14 mouse cellular contexts compared by ENCODE assay signal in the genomic region with DNA sequence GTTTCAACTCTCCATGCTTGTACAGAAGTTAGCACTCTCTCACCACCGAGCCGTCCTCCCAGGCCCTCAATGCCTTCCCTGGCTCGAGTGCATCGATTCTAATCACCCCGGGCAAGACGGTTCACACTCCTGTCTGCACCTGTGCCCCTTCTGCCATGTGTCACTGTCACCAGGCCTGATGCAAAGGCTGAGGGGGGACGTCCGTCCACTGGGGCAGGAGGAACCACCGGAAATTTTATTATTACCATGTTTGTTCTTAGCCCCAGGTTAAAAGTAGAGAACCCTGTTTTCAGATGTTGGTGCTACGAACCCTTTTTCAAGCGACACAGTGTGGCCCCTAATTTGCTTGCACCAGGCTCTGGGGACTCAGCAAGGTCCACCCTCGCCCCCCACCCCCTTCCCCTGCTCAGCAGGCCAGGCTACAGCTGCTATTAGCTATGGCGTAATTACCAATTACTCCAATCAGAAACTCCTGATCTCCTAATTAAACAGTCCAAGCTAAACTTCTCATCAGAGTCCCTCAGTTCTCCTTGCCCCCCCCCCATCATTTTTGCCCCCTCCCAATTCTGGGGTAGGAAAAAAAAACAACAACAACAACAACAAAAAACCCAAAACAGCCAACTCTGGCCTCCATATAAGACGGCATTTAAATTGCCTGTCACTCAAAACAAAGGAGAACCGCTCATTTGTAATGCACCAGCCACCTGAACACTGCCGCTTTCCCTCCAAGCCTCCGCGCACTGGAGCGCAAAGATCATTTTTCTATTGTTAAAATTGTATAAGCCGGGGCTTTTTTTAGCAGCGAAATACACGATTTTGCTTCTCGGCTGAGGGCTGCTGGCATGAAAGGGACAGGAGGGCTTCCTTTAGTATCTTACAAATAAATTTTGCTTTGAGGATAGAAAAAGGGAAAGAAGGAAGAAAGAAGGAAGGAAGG. TPM values are rescaled to one million over a fixed set of nuclear protein-coding genes. Genes with fewer than 3 reads are reported as not detected.
DNase-seq lines count a peak whose midpoint lies in the region; ATAC-seq and TF ChIP-seq lines count a peak whose summit lies in the region.
"Had no signal": no experiment of that assay in that cellular context is flagged by ENCODE, and none has a peak within 500 bp of the region (broad histone marks: within the 10 kb centered on the region; RNA-seq: fewer than 3 reads in every experiment).

No protein-coding gene starts in this region.

- TF ChIP-seq CTCF in hindbrain, postnatal 0 days (IDR thresholded peaks at IDR 0.05; ENCODE audit: low read depth), result no peak
- no peak for TF ChIP-seq CTCF in midbrain, postnatal 0 days (IDR thresholded peaks at IDR 0.05)

- H3K4me2 ChIP-seq in forebrain, embryonic 15.5 days (replicated peaks), result peak overlapping the region; percentile 1; the same call in 1 of the 2 replicates
- H3K4me2 ChIP-seq in hindbrain, postnatal 0 days (ENCODE audit: low read depth, low read length), result no peak overlapping the region
- no peak overlapping the region for H3K4me2 ChIP-seq in midbrain, postnatal 0 days (ENCODE audit: low read depth, low read length, poor library complexity, severe bottlenecking)

- peak overlapping the region; percentile 77 for H3K27ac ChIP-seq in forebrain, embryonic 15.5 days (replicated peaks)
- 0 out of 2 replicates have a peak overlapping the region, but pooled peaks have one; percentile 32 for H3K27ac ChIP-seq in hindbrain, postnatal 0 days
- H3K27ac ChIP-seq in midbrain, postnatal 0 days (ENCODE audit: low read depth, low read length), result peak overlapping the region; percentile 38; the same call in 1 of the 2 replicates

- H3K4me3 ChIP-seq in forebrain, embryonic 15.5 days, result no peak overlapping the region
- H3K4me3 ChIP-seq in hindbrain, postnatal 0 days (ENCODE audit: low read length), result no peak overlapping the region
- no peak overlapping the region for H3K4me3 ChIP-seq in midbrain, postnatal 0 days (ENCODE audit: low read depth, low read length)
- H3K4me3 ChIP-seq: myocyte had no signal

- H3K27me3 ChIP-seq in forebrain, embryonic 15.5 days, result no peaks in the 10 kb centered on the region
- H3K27me3 ChIP-seq in hindbrain, postnatal 0 days (ENCODE audit: insufficient read depth, low read length), result no peaks in the 10 kb centered on the region
- no peaks in the 10 kb centered on the region for H3K27me3 ChIP-seq in midbrain, postnatal 0 days (ENCODE audit: insufficient read depth, low read length)

- 11% methylated on average over 23 of the region's 23 CpGs for WGBS in forebrain, embryonic 15.5 days
- WGBS in hindbrain, postnatal 0 days, result 31% methylated on average over 23 of the region's 23 CpGs
- WGBS in midbrain, postnatal 0 days, result 31% methylated on average over 23 of the region's 23 CpGs

- intact Hi-C loops in left cerebral cortex, postnatal 25 days (cut with DNase I), result no loop called here

- ATAC-seq in forebrain, embryonic 15.5 days (replicated peaks), result no peak
- ATAC-seq in hindbrain, postnatal 0 days, result no peak
- ATAC-seq in midbrain, postnatal 0 days (ENCODE audit: low FRiP score), result no peak
- ATAC-seq: Patski had no signal

- no peaks in the 10 kb centered on the region for H3K9me3 ChIP-seq in forebrain, embryonic 15.5 days
- no peaks in the 10 kb centered on the region for H3K9me3 ChIP-seq in hindbrain, postnatal 0 days (ENCODE audit: low read length)
- H3K9me3 ChIP-seq in midbrain, postnatal 0 days (ENCODE audit: low read length), result no peaks in the 10 kb centered on the region

- H3K4me1 ChIP-seq in forebrain, embryonic 15.5 days, result peaks cover 35% of the 10 kb centered on the region
- no peaks in the 10 kb centered on the region for H3K4me1 ChIP-seq in hindbrain, postnatal 0 days (ENCODE audit: insufficient read depth, low read length)
- H3K4me1 ChIP-seq in midbrain, postnatal 0 days (ENCODE audit: insufficient read depth, low read length), result no peaks in the 10 kb centered on the region

- DNase-seq in embryo, embryonic 10 days (ENCODE audit: low spot score), result peak; percentile 24
- DNase-seq in embryo, embryonic 10.5 days (ENCODE audit: low spot score), result no peak
- DNase-seq in hindbrain, postnatal 0 days (ENCODE audit: low spot score), result no peak
- no peak for DNase-seq in midbrain, postnatal 0 days (ENCODE audit: low spot score)
- DNase-seq in cerebellum, postnatal 25 days, result no peak
- DNase-seq in cerebellum, adult 11 months, result no peak
- DNase-seq in left cerebral cortex, postnatal 25 days (ENCODE audit: low spot score in 2 of 2), result no peak
- DNase-seq: cerebellum, postnatal 36 days; kidney, adult 8-10 months; lung, adult 18-20 months; thymus, postnatal 4 days had no signal

- H3K36me3 ChIP-seq in forebrain, embryonic 15.5 days, result no peaks in the 10 kb centered on the region
- H3K36me3 ChIP-seq in hindbrain, postnatal 0 days (ENCODE audit: insufficient read depth, low read length), result no peaks in the 10 kb centered on the region
- H3K36me3 ChIP-seq in midbrain, postnatal 0 days (ENCODE audit: insufficient read depth, low read length), result no peaks in the 10 kb centered on the region

- H3K9ac ChIP-seq in forebrain, embryonic 15.5 days (replicated peaks), result peak overlapping the region; percentile 26; the same call in 1 of the 2 replicates
- no peak overlapping the region for H3K9ac ChIP-seq in hindbrain, postnatal 0 days (replicated peaks; ENCODE audit: low read length)
- H3K9ac ChIP-seq in midbrain, postnatal 0 days (replicated peaks; ENCODE audit: low read length, poor library complexity, severe bottlenecking), result no peak overlapping the region

RNA-seq across cellular contexts. Expression of gene Pheta1, which starts 54.3 kb away (rescaled TPM):
- polyA plus RNA-seq in forebrain, embryonic 15.5 days (2015; fragmentation: Nextera tagmentation; extraction: Ambion mirVana), result 58.9 and 59.3 TPM in 2 replicates
- 48.9 and 52.5 TPM in 2 replicates for total RNA-seq in hindbrain, postnatal 0 days (2014; rRNA removed)
- 28.0 and 28.3 TPM in 2 replicates for polyA plus RNA-seq in hindbrain, postnatal 0 days (2015; fragmentation: Nextera tagmentation; extraction: Ambion mirVana)
- total RNA-seq in midbrain, postnatal 0 days (2014; rRNA removed), result 46.1 and 49.7 TPM in 2 replicates
- 29.8 and 33.1 TPM in 2 replicates for polyA plus RNA-seq in midbrain, postnatal 0 days (2015; fragmentation: Nextera tagmentation; extraction: Ambion mirVana)
- total RNA-seq in left cerebral cortex, postnatal 25 days (2021), result 10 to 100 TPM in 1 of 2 experiments, 1 to 10 TPM in 1; 7.4 to 11.2 TPM
